8 mouse cellular contexts compared by ENCODE assay signal in genomic region chr8:121376116-121376950, GRCm38 (mm10).
DNase-seq lines count a peak whose midpoint lies in the region; ATAC-seq lines count a peak whose summit lies in the region.

No protein-coding gene starts in this region.

- no peak overlapping the region for H3K4me2 ChIP-seq in intestine, embryonic 14.5 days (ENCODE audit: low read length)
- H3K4me2 ChIP-seq in liver, embryonic 15.5 days: no peak overlapping the region

- no peak overlapping the region for H3K27ac ChIP-seq in intestine, embryonic 14.5 days (ENCODE audit: low read depth)
- no peak overlapping the region for H3K27ac ChIP-seq in liver, embryonic 15.5 days (replicated peaks)

- H3K9me3 ChIP-seq in intestine, embryonic 14.5 days (ENCODE audit: control insufficient read depth, low read length): no peaks in the 10 kb centered on the region
- no peaks in the 10 kb centered on the region for H3K9me3 ChIP-seq in liver, embryonic 15.5 days (replicated peaks)

- H3K4me1 ChIP-seq in intestine, embryonic 14.5 days (replicated peaks; ENCODE audit: control insufficient read depth, insufficient read depth, low read length): peaks cover 10% of the 10 kb centered on the region
- H3K4me1 ChIP-seq in liver, embryonic 15.5 days (replicated peaks): peaks cover 5% of the 10 kb centered on the region; the same call in 1 of the 2 replicates

- H3K36me3 ChIP-seq in intestine, embryonic 14.5 days (ENCODE audit: control insufficient read depth, insufficient read depth, low read length): no peaks in the 10 kb centered on the region
- no peaks in the 10 kb centered on the region for H3K36me3 ChIP-seq in liver, embryonic 15.5 days (replicated peaks)

- WGBS in intestine, embryonic 14.5 days: 53% methylated on average over 10 of the region's 10 CpGs
- whole genome bisulfite sequencing in liver, embryonic 15.5 days (ENCODE audit: insufficient replicate concordance): 51% methylated on average over 10 of the region's 10 CpGs

- no peaks in the 10 kb centered on the region for H3K27me3 ChIP-seq in intestine, embryonic 14.5 days (replicated peaks; ENCODE audit: control insufficient read depth, insufficient read depth, low read length)
- H3K27me3 ChIP-seq in liver, embryonic 15.5 days: no peaks in the 10 kb centered on the region

- no peak overlapping the region for H3K9ac ChIP-seq in intestine, embryonic 14.5 days (ENCODE audit: low read length)
- H3K9ac ChIP-seq in liver, embryonic 15.5 days: no peak overlapping the region

- DNase-seq in 3T3-L1 (ENCODE audit: low read depth, low spot score) (peak; percentile 86), NIH3T3 (ENCODE audit: low read depth) (peak; percentile 92)
- DNase-seq in gastrocnemius, adult 18-20 months (ENCODE audit: low spot score): peak; percentile 40
- DNase-seq in intestine, embryonic 14.5 days (ENCODE audit: low spot score): no peak
- no peak for DNase-seq in thymus, postnatal 4 days
- no peak for DNase-seq in T-cell, adult 2 months (ENCODE audit: low spot score)

- peak; percentile 27 for ATAC-seq in intestine, embryonic 14.5 days (replicated peaks; ENCODE audit: low FRiP score, low TSS enrichment, low read depth)
- peak; percentile 60 for ATAC-seq in liver, embryonic 15.5 days (ENCODE audit: insufficient read depth)
- no peak for ATAC-seq in inflammation-experienced regulatory T-cells, adult 6 months

- no peak overlapping the region for H3K4me3 ChIP-seq in intestine, embryonic 14.5 days (ENCODE audit: low read depth, low read length)
- no peak overlapping the region for H3K4me3 ChIP-seq in liver, embryonic 15.5 days (replicated peaks)

Comparison
In these comparisons a context has a peak if more than half of its experiments do, and no peak if none do; other contexts are left out.
1. DNase-seq: peak in 3T3-L1 (single experiment), NIH3T3 (single experiment) and gastrocnemius, adult 18-20 months (single experiment); none in intestine, embryonic 14.5 days (single experiment), thymus, postnatal 4 days (single experiment) and T-cell, adult 2 months (single experiment).